Mouse (Mus musculus) heart, adult 2 months (tissue): Measurements from ENCODE around the gene Lce1a1.

Experiments
- CTCF ChIP-seq: fragments of 200-600 bp; IDR thresholded peaks from 2 replicates; pipeline ENCODE4 v1.8.1; 2022; ENCODE audit warnings: antibody characterized with exemption, mild to moderate bottlenecking, moderate library complexity
- POLR2A ChIP-seq: fragments of 200-500 bp; IDR thresholded peaks from 2 replicates; pipeline ENCODE4 v1.6.1; 2011; ENCODE audit warnings: mild to moderate bottlenecking, low read depth, low read length, control low read depth; ENCODE audit not compliant: insufficient read depth

GRCm38 (mm10) chr3:92691688-92692087 lies 43.6 kb upstream of the Lce1a1 start:
- no peak for TF ChIP-seq POLR2A
- no peak for TF ChIP-seq CTCF
